Mouse (Mus musculus): ENCODE measurements around the gene Trmt61a.

GRCm38 (mm10) chr12:111693341-111694270 is 15.7 kb downstream of the Trmt61a start:
- no peak for TF ChIP-seq CTCF (IDR thresholded peaks at IDR 0.05; ENCODE audit: extremely low read depth, insufficient read depth, insufficient read length, insufficient replicate concordance)
- no peak for TF ChIP-seq POLR2A (IDR thresholded peaks at IDR 0.05; ENCODE audit: low read depth, low read length)
